9 mouse cellular contexts compared by ENCODE assay signal in the genomic region with DNA sequence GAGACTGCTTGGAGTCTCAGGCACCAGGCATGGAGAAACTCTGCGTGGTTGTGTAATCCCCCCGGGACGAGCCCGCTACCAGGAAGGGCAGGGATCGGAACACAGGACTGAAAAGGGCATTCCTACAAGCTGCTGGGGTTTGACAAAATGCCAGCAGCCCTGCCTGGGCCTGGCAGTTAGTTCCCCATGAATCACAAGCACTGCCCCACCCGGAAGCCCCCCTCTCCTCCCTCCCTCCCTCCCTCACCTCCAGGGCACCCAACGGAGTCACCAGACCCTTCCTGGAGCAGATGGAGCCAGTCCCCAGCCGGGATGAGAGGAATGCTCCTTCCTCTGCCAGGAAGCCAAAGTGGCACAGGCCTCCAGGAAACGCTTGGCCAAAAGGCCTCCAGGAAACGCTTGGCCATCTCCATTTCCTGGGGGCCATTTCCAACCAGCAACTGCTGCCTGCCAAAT. TPM values are rescaled to one million over a fixed set of nuclear protein-coding genes. Genes with fewer than 3 reads are reported as not detected.
DNase-seq lines count a peak whose midpoint lies in the region; ATAC-seq lines count a peak whose summit lies in the region.
"Had no signal": no experiment of that assay in that cellular context is flagged by ENCODE, and none has a peak within 500 bp of the region (broad histone marks: within the 10 kb centered on the region; RNA-seq: fewer than 3 reads in every experiment).

No protein-coding gene starts in this region.

- no peak overlapping the region for H3K9ac ChIP-seq in forebrain, embryonic 14.5 days (ENCODE audit: low read length)
- peak overlapping the region; percentile 35; the same call in 1 of the 2 replicates for H3K9ac ChIP-seq in embryonic facial prominence, embryonic 14.5 days (ENCODE audit: low read depth, low read length)

- H3K36me3 ChIP-seq in forebrain, embryonic 10.5 days (replicated peaks): peaks cover 54% of the 10 kb centered on the region
- 0 out of 2 replicates have a peak, but pooled peaks cover 7% of the 10 kb centered on the region for H3K36me3 ChIP-seq in forebrain, embryonic 14.5 days (ENCODE audit: control insufficient read depth, insufficient read depth, low read length)
- 0 out of 2 replicates have a peak, but pooled peaks cover 7% of the 10 kb centered on the region for H3K36me3 ChIP-seq in embryonic facial prominence, embryonic 14.5 days (ENCODE audit: control insufficient read depth, insufficient read depth, low read length)

- DNase-seq in forebrain, embryonic 10.5 days (ENCODE audit: extremely low spot score, low spot score): no peak
- no peak for DNase-seq in forebrain, embryonic 14.5 days (ENCODE audit: low spot score)
- peak; percentile 84 to 92 for DNase-seq in adrenal gland, adult (ENCODE audit: inconsistent age in 2 of 2, low spot score in 1 of 2)
- DNase-seq in embryonic facial prominence, embryonic 14.5 days (ENCODE audit: low spot score): peak; percentile 70
- DNase-seq in heart, postnatal 25 days (ENCODE audit: low spot score): peak; percentile 82
- DNase-seq in liver: peak; percentile 39
- peak; percentile 70 for DNase-seq in ovary, adult 18-20 months (ENCODE audit: low spot score)
- DNase-seq in c-Kit-positive CD71-positive TER-119-positive erythroid progenitor cells, embryonic 14.5 days (ENCODE audit: low spot score): no peak

- no peak overlapping the region for H3K4me3 ChIP-seq in forebrain, embryonic 10.5 days
- H3K4me3 ChIP-seq in forebrain, embryonic 14.5 days (ENCODE audit: low read depth, low read length): no peak overlapping the region
- H3K4me3 ChIP-seq in embryonic facial prominence, embryonic 14.5 days (ENCODE audit: low read depth, low read length): no peak overlapping the region

- peaks cover 3% of the 10 kb centered on the region for H3K4me1 ChIP-seq in forebrain, embryonic 10.5 days
- no peaks in the 10 kb centered on the region for H3K4me1 ChIP-seq in forebrain, embryonic 14.5 days (ENCODE audit: control insufficient read depth, insufficient read depth, low read length)
- peaks cover 13% of the 10 kb centered on the region for H3K4me1 ChIP-seq in embryonic facial prominence, embryonic 14.5 days (ENCODE audit: control insufficient read depth, insufficient read depth, low read length)

- intact Hi-C loops in heart, postnatal 25 days (cut with DNase I): no loop called here

- H3K27me3 ChIP-seq in forebrain, embryonic 10.5 days (ENCODE audit: poor library complexity, severe bottlenecking): no peaks in the 10 kb centered on the region
- no peaks in the 10 kb centered on the region for H3K27me3 ChIP-seq in forebrain, embryonic 14.5 days (replicated peaks; ENCODE audit: control insufficient read depth, insufficient read depth, low read length)
- no peaks in the 10 kb centered on the region for H3K27me3 ChIP-seq in embryonic facial prominence, embryonic 14.5 days (replicated peaks; ENCODE audit: control insufficient read depth, insufficient read depth, low read length)
- H3K27me3 ChIP-seq: CH12.LX had no signal

- no peak overlapping the region for H3K4me2 ChIP-seq in forebrain, embryonic 14.5 days (ENCODE audit: low read length)
- 0 out of 2 replicates have a peak overlapping the region, but pooled peaks have one; percentile 8 for H3K4me2 ChIP-seq in embryonic facial prominence, embryonic 14.5 days (ENCODE audit: low read depth, low read length)

- H3K9me3 ChIP-seq in forebrain, embryonic 10.5 days: peaks cover 9% of the 10 kb centered on the region; the same call in 1 of the 2 replicates
- H3K9me3 ChIP-seq in forebrain, embryonic 14.5 days (replicated peaks; ENCODE audit: control insufficient read depth, low read length): no peaks in the 10 kb centered on the region
- H3K9me3 ChIP-seq in embryonic facial prominence, embryonic 14.5 days (ENCODE audit: control insufficient read depth, low read length): no peaks in the 10 kb centered on the region

- WGBS in forebrain, embryonic 10.5 days: 83% methylated on average over 10 of the region's 10 CpGs
- WGBS in forebrain, embryonic 14.5 days: 84% methylated on average over 10 of the region's 10 CpGs
- WGBS in embryonic facial prominence, embryonic 14.5 days: 50% methylated on average over 9 of the region's 10 CpGs

- ATAC-seq in forebrain, embryonic 14.5 days: no peak
- 0 out of 2 replicates have a peak, but pooled peaks have one; percentile 34 for ATAC-seq in embryonic facial prominence, embryonic 14.5 days (ENCODE audit: low read depth)

- H3K27ac ChIP-seq in forebrain, embryonic 10.5 days: 0 out of 2 replicates have a peak overlapping the region, but pooled peaks have one; percentile 9
- no peak overlapping the region for H3K27ac ChIP-seq in forebrain, embryonic 14.5 days (ENCODE audit: low read depth, low read length)
- peak overlapping the region; percentile 82 for H3K27ac ChIP-seq in embryonic facial prominence, embryonic 14.5 days (replicated peaks; ENCODE audit: low read depth, low read length)

RNA-seq across cellular contexts. Expression of a gene that starts 8.4 kb away (rescaled TPM):
- polyA plus RNA-seq in forebrain, embryonic 10.5 days (2016; fragmentation: Nextera tagmentation; extraction: Ambion mirVana): 22.6 and 24.1 TPM in 2 replicates
- 32.6 and 50.5 TPM in 2 replicates for polyA plus RNA-seq in forebrain, embryonic 14.5 days (2014; fragmentation: Nextera tagmentation; extraction: Ambion mirVana)
- polyA plus RNA-seq in embryonic facial prominence, embryonic 14.5 days (2014; fragmentation: Nextera tagmentation; extraction: Ambion mirVana): 27.7 and 28.4 TPM in 2 replicates
- 10 to 100 TPM; 11.0 to 11.4 TPM for total RNA-seq in heart, postnatal 25 days (2021)

RNA-seq across cellular contexts. Expression of a gene that starts 50.3 kb away (rescaled TPM):
- polyA plus RNA-seq in forebrain, embryonic 10.5 days (2016; fragmentation: Nextera tagmentation; extraction: Ambion mirVana): 510 and 525 TPM in 2 replicates
- 484 and 553 TPM in 2 replicates for polyA plus RNA-seq in forebrain, embryonic 14.5 days (2014; fragmentation: Nextera tagmentation; extraction: Ambion mirVana)
- 367 and 424 TPM in 2 replicates for polyA plus RNA-seq in embryonic facial prominence, embryonic 14.5 days (2014; fragmentation: Nextera tagmentation; extraction: Ambion mirVana)
- total RNA-seq in heart, postnatal 25 days (2021): 100 to 1,000 TPM; 161 to 165 TPM

Comparison
In these comparisons a context has a peak if more than half of its experiments do, and no peak if none do; other contexts are left out.
1. DNase-seq: peak in adrenal gland, adult (2 of 2), embryonic facial prominence, embryonic 14.5 days (single experiment), heart, postnatal 25 days (single experiment), liver (single experiment) and ovary, adult 18-20 months (single experiment); none in forebrain, embryonic 10.5 days (single experiment), forebrain, embryonic 14.5 days (single experiment) and c-Kit-positive CD71-positive TER-119-positive erythroid progenitor cells, embryonic 14.5 days (single experiment).